Mouse (Mus musculus): ENCODE measurements around the gene Ranbp3. TPM values are rescaled to one million over a fixed set of nuclear protein-coding genes. Genes with fewer than 3 reads are reported as not detected.

Gene Ranbp3
- total and polyA plus RNA-seq, 3 experiments: 137 to 150 TPM; not detected in 1

GRCm38 (mm10) chr17:56693851-56694310 is 20.8 kb downstream of the Ranbp3 start:
- peak overlapping the region; percentile 16; the same call in 1 of the 2 replicates for H3K27ac ChIP-seq (ENCODE audit: control insufficient read depth, low read depth, low read length)
- TF ChIP-seq MAX (IDR thresholded peaks at IDR 0.05; ENCODE audit: low read length) (peak; percentile 75; the same call in 1 of the 2 replicates), EP300 (IDR thresholded peaks at IDR 0.05; ENCODE audit: low read depth in 1 of 2, low read length in 2 of 2) (peak in 1 of 2 experiments; percentile 55; a peak in 2 of 4 replicates), MAZ (IDR thresholded peaks at IDR 0.05; ENCODE audit: low read depth, low read length) (peak; percentile 27; the same call in 1 of the 2 replicates), TCF12 (IDR thresholded peaks at IDR 0.05; ENCODE audit: low read depth, low read length) (peak; percentile 61; the same call in 1 of the 2 replicates), RAD21 (IDR thresholded peaks at IDR 0.05; ENCODE audit: low read depth, low read length) (peak; percentile 14), POLR2A (IDR thresholded peaks at IDR 0.05; ENCODE audit: control insufficient read depth in 1 of 2, insufficient read depth in 1 of 2, low read depth in 1 of 2, low read length in 2 of 2, poor library complexity in 1 of 2) (no peak), USF1 (IDR thresholded peaks at IDR 0.05; ENCODE audit: low read depth, low read length) (peak; percentile 67), MYB (IDR thresholded peaks at IDR 0.05; ENCODE audit: low read depth, low read length) (no peak), ETS1 (IDR thresholded peaks at IDR 0.05; ENCODE audit: low read depth, low read length) (peak; percentile 53), SMC3 (IDR thresholded peaks at IDR 0.05; ENCODE audit: low read depth, low read length) (peak; percentile 23), USF2 (IDR thresholded peaks at IDR 0.05; ENCODE audit: borderline replicate concordance in 1 of 2, insufficient read depth in 1 of 2, low read depth in 1 of 2, low read length in 2 of 2) (no peak), CHD2 (IDR thresholded peaks at IDR 0.05; ENCODE audit: low read length) (no peak), NRF1 (IDR thresholded peaks at IDR 0.05; ENCODE audit: insufficient read depth, low read depth, low read length, poor library complexity, severe bottlenecking) (no peak), TBP (IDR thresholded peaks at IDR 0.05; ENCODE audit: low read depth, low read length) (no peak), RCOR1 (IDR thresholded peaks at IDR 0.05; ENCODE audit: low read depth, low read length) (peak; percentile 77), SIN3A (IDR thresholded peaks at IDR 0.05; ENCODE audit: low read length) (peak; percentile 79), MYC (IDR thresholded peaks at IDR 0.05; ENCODE audit: low read depth, low read length) (peak; percentile 65), MXI1 (IDR thresholded peaks at IDR 0.05; ENCODE audit: low read depth, low read length) (peak; percentile 74), TAL1 (IDR thresholded peaks at IDR 0.05; ENCODE audit: low read length) (0 out of 2 replicates have a peak, but pooled peaks have one; percentile 3), GATA1 (IDR thresholded peaks at IDR 0.05; ENCODE audit: low read depth, low read length) (0 out of 2 replicates have a peak, but pooled peaks have one; percentile 48), CTCF (IDR thresholded peaks at IDR 0.05 in 2 of 3, conservative IDR thresholded peaks at IDR 0.05 in 1 of 3; ENCODE audit: control insufficient read depth in 1 of 3, insufficient read depth in 1 of 3, low read depth in 2 of 3, low read length in 3 of 3, poor library complexity in 1 of 3, severe bottlenecking in 1 of 3) (peak in 1 of 3 experiments; percentile 22; a peak in 2 of 6 replicates)
- peaks cover 21 to 24% of the 10 kb centered on the region in 2 experiments for H3K36me3 ChIP-seq (ENCODE audit: control insufficient read depth in 1 of 2, insufficient read depth in 2 of 2, low read length in 2 of 2)
- DNase-seq (ENCODE audit: low read depth, low spot score): peak; percentile 90
- H3K79me2 ChIP-seq (ENCODE audit: control insufficient read depth, insufficient read depth, low read length, poor library complexity): peaks cover 25% of the 10 kb centered on the region
- H3K4me1 ChIP-seq (ENCODE audit: control insufficient read depth in 1 of 2, insufficient read depth in 2 of 2, low read length in 2 of 2): peaks cover 3 to 18% of the 10 kb centered on the region in 2 experiments; a peak in 3 of 4 replicates
- H3K27me3 ChIP-seq (ENCODE audit: control insufficient read depth in 1 of 2, insufficient read depth in 2 of 2, low read length in 2 of 2): no peaks in the 10 kb centered on the region
- H3K9me3 ChIP-seq (replicated peaks; ENCODE audit: insufficient read depth, low read length): no peaks in the 10 kb centered on the region
- H3K4me3 ChIP-seq (ENCODE audit: control insufficient read depth in 1 of 2, insufficient read depth in 1 of 2, low read depth in 2 of 2, low read length in 2 of 2): no peak overlapping the region
- no peak overlapping the region for H3K9ac ChIP-seq (ENCODE audit: control insufficient read depth, low read depth, low read length, poor library complexity, severe bottlenecking)

All from MEL (cell line).